Mouse (Mus musculus): ENCODE measurements around the gene Lamb3. TPM values are rescaled to one million over a fixed set of nuclear protein-coding genes. Genes with fewer than 3 reads are reported as not detected.

Lamb3 gene
- polyA plus RNA-seq, 1 experiment from 2014 or later: 8.6 TPM

GRCm38 (mm10) chr1:193208178-193208577 lies 679 bp downstream of the Lamb3 start:
- Histone ChIP-seq H3K9me3 (no peaks in the 10 kb centered on the region), H3K27ac (no peak overlapping the region), H3K9ac (no peak overlapping the region), H3K4me3 (no peak overlapping the region), H3K36me3 (no peaks in the 10 kb centered on the region), H3K4me2 (no peak overlapping the region), H3K4me1 (no peaks in the 10 kb centered on the region), H3K27me3 (no peaks in the 10 kb centered on the region)
- 32% methylated on average over 2 of the region's 2 CpGs for WGBS
- peak; percentile 36; the same call in 1 of the 2 replicates for ATAC-seq (ENCODE audit: insufficient number of reproducible peaks, low FRiP score, low TSS enrichment, low read depth)

- Histone ChIP-seq H3K4me1 (no peaks in the 10 kb centered on the region), H3K4me3 (no peak overlapping the region), H3K9ac (no peak overlapping the region), H3K4me2 (no peak overlapping the region), H3K27me3 (no peaks in the 10 kb centered on the region), H3K9me3 (no peaks in the 10 kb centered on the region), H3K27ac (no peak overlapping the region), H3K36me3 (no peaks in the 10 kb centered on the region)
- WGBS: 71% methylated on average over 5 of the region's 5 CpGs
- ATAC-seq (ENCODE audit: insufficient number of reproducible peaks, low FRiP score, low TSS enrichment, low read depth): no peak
These were observed 3.9 kb downstream of the Lamb3 start for GRCm38 (mm10) chr1:193211371-193211770.

GRCm38 (mm10) chr1:193214053-193214452 lies 6.6 kb downstream of the Lamb3 start:
- WGBS: 67% methylated on average over 5 of the region's 5 CpGs
- no peak overlapping the region for H3K4me3 ChIP-seq
- H3K9ac ChIP-seq: no peak overlapping the region
- no peak for ATAC-seq (ENCODE audit: insufficient number of reproducible peaks, low FRiP score, low TSS enrichment, low read depth)
- no peaks in the 10 kb centered on the region for H3K36me3 ChIP-seq
- no peak overlapping the region for H3K27ac ChIP-seq
- no peaks in the 10 kb centered on the region for H3K9me3 ChIP-seq
- H3K4me2 ChIP-seq: no peak overlapping the region
- no peaks in the 10 kb centered on the region for H3K27me3 ChIP-seq
- no peaks in the 10 kb centered on the region for H3K4me1 ChIP-seq

GRCm38 (mm10) chr1:193216000-193216399 lies 8.5 kb downstream of the Lamb3 start:
- Histone ChIP-seq H3K4me2 (no peak overlapping the region), H3K4me1 (no peaks in the 10 kb centered on the region), H3K9me3 (no peaks in the 10 kb centered on the region), H3K27me3 (no peaks in the 10 kb centered on the region), H3K36me3 (no peaks in the 10 kb centered on the region), H3K4me3 (no peak overlapping the region), H3K27ac (no peak overlapping the region), H3K9ac (no peak overlapping the region)
- 74% methylated on average over 3 of the region's 3 CpGs for WGBS
- ATAC-seq (ENCODE audit: insufficient number of reproducible peaks, low FRiP score, low TSS enrichment, low read depth): no peak

- Histone ChIP-seq H3K9ac (no peak overlapping the region), H3K4me1 (peaks cover 2% of the 10 kb centered on the region; the same call in 1 of the 2 replicates), H3K9me3 (no peaks in the 10 kb centered on the region), H3K27me3 (no peaks in the 10 kb centered on the region), H3K36me3 (no peaks in the 10 kb centered on the region), H3K27ac (no peak overlapping the region), H3K4me2 (no peak overlapping the region), H3K4me3 (no peak overlapping the region)
- WGBS: 76% methylated on average over 5 of the region's 5 CpGs
- no peak for ATAC-seq (ENCODE audit: insufficient number of reproducible peaks, low FRiP score, low TSS enrichment, low read depth)
These were observed 12.9 kb downstream of the Lamb3 start for GRCm38 (mm10) chr1:193220408-193220807.

GRCm38 (mm10) chr1:193225531-193225930 lies 18.0 kb downstream of the Lamb3 start:
- Histone ChIP-seq H3K27ac (no peak overlapping the region), H3K4me1 (peaks cover 13% of the 10 kb centered on the region), H3K9me3 (no peaks in the 10 kb centered on the region), H3K4me3 (no peak overlapping the region), H3K27me3 (no peaks in the 10 kb centered on the region), H3K4me2 (no peak overlapping the region), H3K9ac (no peak overlapping the region), H3K36me3 (no peaks in the 10 kb centered on the region)
- 17% methylated on average over 3 of the region's 3 CpGs for WGBS
- no peak for ATAC-seq (ENCODE audit: insufficient number of reproducible peaks, low FRiP score, low TSS enrichment, low read depth)

GRCm38 (mm10) chr1:193226114-193226513 lies 18.6 kb downstream of the Lamb3 start:
- 83% methylated on average over 4 of the region's 4 CpGs for WGBS
- Histone ChIP-seq H3K36me3 (no peaks in the 10 kb centered on the region), H3K4me2 (no peak overlapping the region), H3K27ac (no peak overlapping the region), H3K27me3 (no peaks in the 10 kb centered on the region), H3K9ac (no peak overlapping the region), H3K4me3 (no peak overlapping the region), H3K9me3 (no peaks in the 10 kb centered on the region), H3K4me1 (peaks cover 13% of the 10 kb centered on the region)
- ATAC-seq (ENCODE audit: insufficient number of reproducible peaks, low FRiP score, low TSS enrichment, low read depth): no peak

- Histone ChIP-seq H3K27ac (no peak overlapping the region), H3K27me3 (no peaks in the 10 kb centered on the region), H3K4me3 (no peak overlapping the region), H3K4me1 (peaks cover 13% of the 10 kb centered on the region), H3K9ac (no peak overlapping the region), H3K4me2 (no peak overlapping the region), H3K9me3 (no peaks in the 10 kb centered on the region), H3K36me3 (no peaks in the 10 kb centered on the region)
- WGBS: 17% methylated on average over 7 of the region's 7 CpGs
- no peak for ATAC-seq (ENCODE audit: insufficient number of reproducible peaks, low FRiP score, low TSS enrichment, low read depth)
These were observed 19.4 kb downstream of the Lamb3 start for GRCm38 (mm10) chr1:193226724-193227522.

GRCm38 (mm10) chr1:193227537-193227936 lies 20.0 kb downstream of the Lamb3 start:
- no peaks in the 10 kb centered on the region for H3K36me3 ChIP-seq
- no peak overlapping the region for H3K9ac ChIP-seq
- no peak overlapping the region for H3K4me3 ChIP-seq
- no peaks in the 10 kb centered on the region for H3K27me3 ChIP-seq
- no peak overlapping the region for H3K27ac ChIP-seq
- no peak for ATAC-seq (ENCODE audit: insufficient number of reproducible peaks, low FRiP score, low TSS enrichment, low read depth)
- no peaks in the 10 kb centered on the region for H3K9me3 ChIP-seq
- H3K4me2 ChIP-seq: no peak overlapping the region
- 65% methylated on average over 4 of the region's 4 CpGs for WGBS
- peaks cover 13% of the 10 kb centered on the region for H3K4me1 ChIP-seq

GRCm38 (mm10) chr1:193229570-193229969 lies 22.1 kb downstream of the Lamb3 start:
- no peak overlapping the region for H3K27ac ChIP-seq
- no peaks in the 10 kb centered on the region for H3K9me3 ChIP-seq
- ATAC-seq (ENCODE audit: insufficient number of reproducible peaks, low FRiP score, low TSS enrichment, low read depth): no peak
- no peaks in the 10 kb centered on the region for H3K36me3 ChIP-seq
- H3K4me3 ChIP-seq: no peak overlapping the region
- peaks cover 13% of the 10 kb centered on the region for H3K4me1 ChIP-seq
- no peaks in the 10 kb centered on the region for H3K27me3 ChIP-seq
- H3K9ac ChIP-seq: no peak overlapping the region
- no peak overlapping the region for H3K4me2 ChIP-seq
- WGBS: 84% methylated on average over 5 of the region's 5 CpGs

GRCm38 (mm10) chr1:193230531-193230930 lies 23.0 kb downstream of the Lamb3 start:
- ATAC-seq (ENCODE audit: insufficient number of reproducible peaks, low FRiP score, low TSS enrichment, low read depth): no peak
- Histone ChIP-seq H3K27me3 (no peaks in the 10 kb centered on the region), H3K4me2 (no peak overlapping the region), H3K4me3 (no peak overlapping the region), H3K4me1 (peaks cover 9% of the 10 kb centered on the region), H3K9me3 (no peaks in the 10 kb centered on the region), H3K36me3 (no peaks in the 10 kb centered on the region), H3K27ac (no peak overlapping the region), H3K9ac (no peak overlapping the region)
- 80% methylated on average over 3 of the region's 3 CpGs for WGBS

- no peak for ATAC-seq (ENCODE audit: insufficient number of reproducible peaks, low FRiP score, low TSS enrichment, low read depth)
- WGBS: 60% methylated on average over 5 of the region's 5 CpGs
- no peaks in the 10 kb centered on the region for H3K27me3 ChIP-seq
- H3K4me2 ChIP-seq: no peak overlapping the region
- H3K36me3 ChIP-seq: no peaks in the 10 kb centered on the region
- no peak overlapping the region for H3K27ac ChIP-seq
- no peaks in the 10 kb centered on the region for H3K9me3 ChIP-seq
- H3K4me1 ChIP-seq: peaks cover 9% of the 10 kb centered on the region
- H3K9ac ChIP-seq: no peak overlapping the region
- H3K4me3 ChIP-seq: no peak overlapping the region
These were observed 23.4 kb downstream of the Lamb3 start for GRCm38 (mm10) chr1:193230935-193231334.

All from limb, embryonic 15.5 days (tissue).